Mouse (Mus musculus) frontal cortex, adult 2 months (tissue): ENCODE measurements around the gene Yipf6. TPM values are rescaled to one million over a fixed set of nuclear protein-coding genes. Genes with fewer than 3 reads are reported as not detected.
"Not testable (repeated sequence)": the region's sequence is repeated elsewhere in the genome, so short reads cannot be mapped to it uniquely, and the experiment has no call there.

Source experiments
- DNase-seq, 2 experiments: peaks; one replicate each; pipeline ENCODE4 v3.0.0; 2022; ENCODE audit warnings: low spot score in 1 of 2; ENCODE audit errors: extremely low spot score in 1 of 2
- polyA plus RNA-seq: library from polyadenylated mRNA; depleted of rRNA; stranded (reverse); fragments of >200 nt; gene quantifications from 2 replicates; pipeline ENCODE4 v1.2.3, GENCODE M21; 2012; rRNA removed

The Yipf6 gene
- 21.9 and 22.7 TPM in 2 replicates for polyA plus RNA-seq

DNA sequence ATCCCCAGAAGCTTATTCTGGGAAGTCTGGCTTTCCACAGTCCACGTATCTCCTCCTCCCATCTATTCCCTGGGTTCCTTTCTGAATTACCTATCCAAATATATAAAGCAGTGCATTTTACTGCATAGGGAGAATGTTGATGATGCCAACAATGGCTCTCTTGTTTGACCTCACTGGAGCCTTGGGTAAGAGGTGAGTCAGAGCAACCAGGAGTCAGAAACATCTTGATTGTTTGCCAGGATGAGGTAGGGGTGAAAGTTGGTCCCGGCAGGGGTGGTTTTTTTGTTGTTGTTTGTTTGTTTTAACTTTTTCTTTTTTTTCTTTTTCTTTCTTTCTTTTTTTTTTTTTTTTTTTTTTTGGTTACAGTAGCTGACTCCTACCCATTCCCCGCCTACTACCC, at the start of gene Yipf6:
TSS of gene Yipf6 (plus strand) at position 216 of the 400 bp plus-strand sequence.
- DNase-seq, result no peak

DNA sequence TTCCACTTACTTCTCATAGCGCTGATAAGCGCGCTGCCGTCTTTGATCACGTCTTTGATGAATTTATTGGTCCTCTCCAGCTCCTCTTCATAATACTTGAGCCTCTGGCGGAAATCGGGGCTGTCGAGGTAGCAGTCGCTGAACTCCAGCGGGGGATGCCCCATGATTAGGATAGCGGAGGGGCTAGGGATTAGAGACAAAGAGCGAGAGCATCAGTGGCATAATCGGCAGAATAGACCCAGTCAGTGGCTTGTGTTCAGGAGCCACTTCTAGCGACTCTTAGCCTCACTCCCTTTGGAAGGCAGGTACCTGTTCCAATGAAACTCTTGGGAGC, 46.1 kb upstream of the Yipf6 start:
- no peak for DNase-seq

DNA sequence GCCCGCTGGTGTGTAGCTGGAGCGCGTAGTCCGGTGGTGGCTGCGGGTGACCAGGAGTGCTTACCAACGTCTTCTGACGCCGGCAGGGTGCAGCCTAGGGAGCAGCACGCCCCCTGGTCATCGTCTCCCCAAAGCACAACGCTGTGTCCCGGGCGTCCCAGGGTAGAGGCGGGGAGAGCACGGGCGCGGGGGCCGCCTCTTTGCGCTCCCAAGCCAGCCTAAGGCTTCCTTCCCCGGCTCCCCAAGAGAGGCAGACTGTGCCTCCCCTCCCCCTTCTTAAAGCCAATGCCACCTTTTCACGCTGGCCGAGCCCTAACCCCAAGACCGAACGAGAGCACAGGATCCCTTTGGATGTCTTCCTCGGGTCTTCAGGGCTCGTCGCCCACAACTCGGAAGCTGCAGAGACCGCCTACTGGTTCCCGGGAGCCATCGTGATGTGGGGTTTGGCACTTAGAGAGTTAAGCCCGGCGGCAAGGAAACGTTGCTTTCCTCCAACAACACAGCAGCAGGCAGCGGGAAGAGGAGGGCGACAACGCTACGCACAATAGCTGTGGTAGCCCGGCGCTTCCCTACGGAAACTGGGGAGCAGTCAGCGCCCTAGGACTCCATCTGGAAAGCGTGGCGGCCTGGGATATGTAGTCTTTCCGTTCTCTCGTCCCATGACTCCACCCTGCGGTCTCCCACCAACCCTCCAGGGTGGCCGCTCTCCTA, 45.6 kb upstream of the Yipf6 start, which contains the start of gene Ophn1:
TSS of gene Ophn1 (minus strand) at position 620 of the 711 bp plus-strand sequence.
- DNase-seq, result peak; percentile 65 to 78

DNA sequence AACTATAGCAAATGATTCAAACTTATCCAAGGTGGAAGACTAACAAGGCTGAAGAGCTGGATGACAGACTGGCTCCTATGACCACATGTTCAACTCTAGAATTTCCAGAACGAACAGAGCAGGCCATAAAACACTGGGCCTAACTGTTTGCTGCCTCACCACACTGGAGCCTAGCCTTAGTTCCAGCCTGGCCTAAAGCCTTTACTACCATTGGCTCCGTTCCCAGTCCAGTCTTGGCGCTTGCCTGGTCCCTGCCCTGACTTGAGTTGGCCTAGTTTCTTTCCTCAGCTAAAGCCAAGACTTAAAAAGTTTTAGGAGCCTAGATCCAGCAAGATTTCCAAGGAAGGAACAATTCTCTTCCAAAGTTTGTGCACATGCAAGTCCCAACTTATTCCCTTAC, 37.8 kb upstream of the Yipf6 start:
- DNase-seq, result no peak

DNA sequence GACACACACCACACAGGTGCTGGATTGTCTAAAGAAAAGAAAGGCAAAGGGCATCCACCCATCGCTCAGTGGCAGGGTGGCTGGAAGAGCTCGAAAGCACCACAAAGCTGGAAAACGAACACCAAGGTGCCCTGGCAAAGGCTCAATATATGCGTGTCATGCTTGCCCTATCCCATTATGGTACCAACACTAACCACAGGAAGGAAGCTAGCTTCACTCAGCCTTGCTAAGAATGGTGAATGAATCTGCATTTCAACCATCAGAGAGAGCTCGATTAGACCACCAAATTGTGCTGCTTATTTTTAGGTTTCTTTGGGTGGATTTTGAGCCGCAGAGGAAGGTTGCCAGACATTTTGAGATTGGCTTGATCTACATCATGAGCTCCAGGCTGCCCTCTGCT, 31.9 kb upstream of the Yipf6 start:
- no peak for DNase-seq

DNA sequence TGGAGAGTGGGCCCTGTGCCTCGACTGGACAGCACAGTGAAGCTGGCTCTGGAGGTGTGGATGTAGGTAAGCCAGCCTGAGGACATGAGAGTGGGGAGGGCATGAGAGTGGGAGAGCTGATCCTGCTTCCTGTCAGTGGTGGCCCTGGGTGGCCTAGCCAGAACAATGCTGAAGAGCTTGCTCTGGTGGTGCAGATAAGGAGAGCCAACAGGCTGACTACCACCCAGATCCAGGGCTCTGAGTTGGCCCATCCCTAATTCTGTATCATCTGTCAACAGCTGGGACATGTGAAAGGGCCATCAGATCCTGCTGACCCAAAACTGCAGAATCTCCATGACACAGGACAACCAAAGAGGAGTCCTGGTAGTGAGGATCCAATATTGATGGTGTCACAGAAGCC, 27.2 kb upstream of the Yipf6 start:
- DNase-seq, result no peak

DNA sequence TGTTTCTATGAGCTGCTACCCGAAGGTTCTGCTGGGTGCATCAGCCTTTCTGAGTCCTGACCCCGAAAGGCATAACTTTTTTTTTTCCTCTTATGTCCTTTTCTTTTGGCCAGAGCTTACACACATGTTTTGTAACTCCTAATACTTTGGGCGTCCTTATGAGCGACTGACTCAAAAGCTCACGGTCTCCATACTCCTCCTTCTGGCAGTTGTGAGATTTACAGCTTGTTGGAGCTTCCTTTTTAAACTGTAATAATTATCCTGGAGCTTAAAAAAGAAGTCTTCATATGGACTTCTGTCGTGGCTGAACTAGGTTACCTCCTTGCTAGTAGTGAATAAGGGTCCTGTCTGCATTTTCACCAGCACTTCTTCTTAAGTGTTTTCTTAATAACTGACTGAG, 16.7 kb upstream of the Yipf6 start:
- peak in 1 of 2 experiments; percentile 62 for DNase-seq

DNA sequence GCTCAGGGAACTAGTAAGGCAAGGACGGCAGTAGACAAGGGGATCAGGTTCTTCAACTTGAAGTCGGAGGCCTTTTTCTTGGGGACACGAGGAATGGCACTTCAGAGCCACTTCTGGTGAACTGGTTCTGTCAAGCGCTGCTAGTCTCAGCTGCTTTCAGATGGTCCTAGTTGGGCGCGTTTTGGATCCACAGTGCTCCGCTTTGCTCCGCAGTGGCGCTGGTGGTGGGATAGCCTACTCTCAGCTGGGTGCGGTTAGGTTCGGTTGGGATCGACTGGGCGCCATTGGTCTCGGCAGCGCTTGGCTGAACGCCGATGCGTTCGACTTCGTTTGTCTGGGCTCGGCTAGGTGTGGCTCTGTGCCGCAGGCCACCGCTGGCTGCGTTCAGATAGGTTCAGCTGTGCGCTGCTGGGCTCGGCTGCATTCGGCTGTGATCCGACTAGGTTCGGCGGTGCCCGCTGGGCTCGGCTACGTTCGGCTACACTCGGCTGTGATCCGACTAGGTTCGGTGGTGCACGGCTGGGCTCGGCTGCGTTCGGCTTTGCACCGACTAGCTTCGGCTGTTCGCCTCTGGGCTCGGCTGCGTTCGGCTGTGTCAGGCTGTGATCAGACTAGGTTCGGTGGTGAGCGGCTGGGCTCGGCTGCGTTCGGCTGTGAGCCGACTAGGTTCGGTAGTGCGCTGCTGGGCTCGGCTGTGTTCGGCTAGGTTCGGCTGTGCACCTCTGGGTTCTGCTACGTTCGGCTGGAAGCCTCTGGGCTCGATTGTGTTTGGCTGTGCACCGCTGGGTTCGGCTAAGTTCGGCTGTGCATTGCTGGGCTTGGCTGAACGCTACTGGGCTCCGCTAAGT, 815 bp downstream of the Yipf6 start:
- peak; percentile 98 for DNase-seq

DNA sequence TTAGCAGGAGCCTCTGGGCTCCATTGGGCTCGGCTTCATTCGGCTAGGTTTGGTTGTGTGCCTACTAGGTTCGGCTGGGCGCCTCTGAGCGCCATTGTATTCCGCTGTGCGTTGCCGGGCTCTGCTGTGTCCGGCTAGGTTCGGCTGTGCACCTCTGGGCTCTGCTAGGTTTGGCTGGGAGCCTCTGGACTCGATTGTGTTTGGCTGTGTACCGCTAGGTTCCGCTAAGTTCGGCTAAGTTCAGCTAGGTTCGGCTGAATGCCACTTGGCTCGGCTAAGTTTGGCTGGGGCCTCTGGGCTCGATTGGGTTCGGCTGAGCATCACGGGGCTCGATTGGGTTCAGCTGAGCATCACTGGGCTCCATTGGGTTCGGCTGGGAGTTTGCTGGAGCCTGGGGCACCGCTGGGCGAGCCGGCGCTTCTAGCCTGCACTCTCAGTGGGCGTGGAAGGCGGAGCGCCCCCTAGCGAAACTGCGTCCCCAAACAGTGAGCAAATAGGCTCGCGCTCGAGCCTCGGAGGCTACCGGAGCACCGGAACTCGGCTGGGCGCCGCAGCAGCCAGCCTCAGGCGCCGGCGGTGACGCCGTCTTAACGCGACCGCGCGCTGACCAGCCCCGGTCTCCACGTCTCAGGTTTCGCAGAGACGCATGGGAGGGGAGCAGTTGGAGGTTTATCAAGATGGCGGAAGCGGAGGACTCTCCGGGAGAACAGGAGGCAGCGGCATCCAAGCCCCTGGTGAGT, 1.6 kb downstream of the Yipf6 start:
- DNase-seq, result peak; percentile 85 to 92

DNA sequence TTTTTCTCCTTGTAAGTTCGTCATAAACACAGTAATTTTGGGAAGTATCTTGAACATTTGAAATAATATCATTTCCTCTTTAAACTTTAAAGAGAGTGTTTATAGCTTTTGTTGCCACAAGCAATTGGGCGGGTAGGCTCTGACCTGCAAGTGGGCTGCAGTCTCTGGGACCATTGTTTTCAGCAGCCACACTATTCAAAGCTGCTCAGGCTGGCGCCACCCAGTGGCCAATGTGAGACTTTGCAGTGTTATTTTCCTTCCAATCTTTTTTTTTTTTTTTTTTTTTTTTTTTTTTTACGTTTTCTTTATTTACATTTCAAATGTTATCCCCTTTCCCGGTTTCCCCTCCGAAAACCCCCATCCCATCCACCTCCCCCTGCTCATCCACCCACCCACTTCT, 17.8 kb downstream of the Yipf6 start:
- peak in 1 of 2 experiments; percentile 18 for DNase-seq

DNA sequence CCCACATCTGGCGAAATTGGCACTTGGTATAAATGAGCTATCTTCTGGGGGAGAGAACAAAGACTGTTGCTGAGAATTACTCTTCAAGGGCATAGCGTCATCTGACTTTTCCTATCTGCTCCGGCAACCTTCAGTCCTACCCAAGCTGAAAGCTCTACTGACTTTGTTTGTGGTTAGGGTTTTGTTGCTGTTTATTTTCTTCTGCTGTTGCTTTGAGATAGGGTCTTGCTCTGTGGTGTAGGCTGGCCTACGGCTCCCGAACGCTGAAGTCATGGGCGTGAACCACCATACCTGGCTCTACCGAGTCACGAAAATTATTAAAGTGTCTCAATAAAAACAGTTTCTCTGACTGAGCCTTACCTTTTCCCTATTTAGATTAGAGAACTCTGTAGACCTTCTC, 22.2 kb downstream of the Yipf6 start:
- DNase-seq, result no peak

DNA sequence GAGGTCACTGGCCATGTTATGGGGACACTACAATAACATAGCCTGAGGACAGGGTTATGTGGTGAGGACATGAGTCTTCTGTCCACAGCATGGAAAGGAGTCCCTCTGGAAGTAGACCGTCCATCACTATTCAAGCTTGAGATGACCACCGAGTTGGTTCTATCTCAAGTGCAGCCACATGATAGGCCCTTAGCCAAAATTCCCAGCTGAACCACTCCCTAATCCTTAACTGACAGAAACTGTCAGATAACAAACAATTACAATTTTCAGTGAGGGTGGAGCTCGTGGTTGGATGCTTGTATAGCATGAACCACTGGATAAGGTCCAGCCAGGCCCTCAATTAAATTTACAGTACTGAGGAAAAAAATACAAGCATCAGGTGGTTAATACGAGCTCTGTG, 22.9 kb downstream of the Yipf6 start:
- no peak for DNase-seq

DNA sequence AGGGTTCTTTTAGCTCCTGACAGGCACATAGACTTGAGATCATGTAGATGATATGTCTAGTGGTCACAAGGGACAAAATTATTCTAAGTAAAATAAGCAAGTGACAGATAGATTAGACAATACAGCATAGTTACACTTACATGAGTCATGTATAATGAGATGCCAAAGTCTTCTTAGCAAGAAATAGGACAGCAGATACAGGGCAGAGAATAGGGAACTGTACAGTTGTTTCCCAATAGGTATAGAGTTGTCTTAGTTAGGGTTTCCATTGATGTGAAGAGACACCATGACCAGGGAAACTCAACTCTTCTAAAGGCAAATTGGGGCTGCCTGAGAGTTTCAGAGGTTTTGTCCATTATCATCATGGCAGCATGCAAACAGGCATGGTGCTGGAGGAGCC, 27.6 kb downstream of the Yipf6 start:
- no peak for DNase-seq

DNA sequence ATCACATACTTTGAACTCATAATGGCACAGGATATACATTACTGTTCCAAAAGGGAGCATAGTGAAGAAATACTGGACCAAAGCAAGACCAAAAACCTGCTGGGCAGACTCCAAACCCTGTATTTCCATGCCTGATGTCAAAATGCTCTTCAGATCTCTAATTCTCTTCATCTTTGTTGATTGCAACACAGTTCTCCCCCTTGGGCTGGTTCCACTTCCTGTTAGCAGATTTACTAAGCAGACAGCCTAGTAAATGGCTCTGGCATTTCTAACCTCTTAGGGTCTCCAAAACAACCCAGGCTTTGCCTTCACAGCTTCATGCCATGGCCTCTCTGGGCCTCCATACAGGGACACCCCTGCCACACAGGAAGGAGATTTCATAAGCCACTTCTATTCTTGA, 28.4 kb downstream of the Yipf6 start:
- DNase-seq, result no peak

DNA sequence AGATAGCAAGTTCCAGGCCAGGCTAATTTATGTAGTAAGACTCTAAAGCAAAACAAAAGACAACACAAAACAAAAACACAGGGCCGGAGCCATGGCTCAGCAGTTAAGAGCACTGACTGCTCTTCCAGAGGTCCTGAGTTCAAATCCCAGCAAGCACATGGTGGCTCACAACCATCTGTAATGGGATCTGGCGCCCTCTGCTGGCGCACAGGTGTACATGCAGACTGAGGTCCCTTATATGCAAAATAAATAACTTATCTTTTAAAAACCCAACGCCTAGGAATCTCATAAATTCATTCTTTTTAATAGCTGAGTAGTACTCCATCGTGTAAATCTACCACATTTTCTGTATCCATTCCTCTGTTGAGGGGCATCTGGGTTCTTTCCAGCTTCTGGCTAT, 50.5 kb downstream of the Yipf6 start:
- DNase-seq, result not testable (repeated sequence)

DNA sequence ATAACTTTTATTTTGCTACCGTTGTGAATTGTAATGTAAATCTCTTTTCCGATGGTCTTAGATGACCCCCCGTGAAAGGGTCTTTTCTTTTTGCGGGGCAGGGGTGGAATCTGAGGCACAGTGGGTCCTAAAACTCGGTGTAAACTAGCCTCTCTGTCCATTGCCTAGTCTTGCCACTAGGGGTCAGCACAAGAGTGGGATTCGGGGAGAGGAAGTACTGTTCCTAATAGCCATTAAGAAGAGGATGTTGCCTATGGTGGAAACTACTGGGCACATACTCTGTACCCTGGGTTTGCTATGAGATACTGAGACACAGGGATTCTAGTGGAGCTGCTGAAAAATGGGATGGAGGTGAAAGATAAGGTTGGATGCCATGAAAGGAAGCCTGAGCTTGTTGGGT, 53.5 kb downstream of the Yipf6 start:
- DNase-seq, result peak in 1 of 2 experiments; percentile 69

Other genes starting within 250 kb of the Yipf6 start
- 30.5 and 36.8 TPM in 2 replicates for gene Ophn1, start 45.3 kb upstream of the Yipf6 start, polyA plus RNA-seq
- gene Stard8, start 66.9 kb downstream of the Yipf6 start, polyA plus RNA-seq, result 41.5 and 51.0 TPM in 2 replicates
- gene Efnb1, start 199.8 kb downstream of the Yipf6 start, polyA plus RNA-seq, result 9.0 and 12.6 TPM in 2 replicates